Mouse (Mus musculus): Measurements from ENCODE around the gene Flvcr1.

Gene Flvcr1

GRCm38 (mm10) chr1:191026021-191026713 lies at the start of gene Flvcr1:
Gene Flvcr1, minus strand, starts transcription at chr1:191026158.
- peak; percentile 98 to 99 for DNase-seq

- no peak for DNase-seq
Observed at GRCm38 (mm10) chr1:191075199-191075883, 49.4 kb upstream of the Flvcr1 start.

- no peak for DNase-seq
Observed at GRCm38 (mm10) chr1:191073486-191073885, 47.5 kb upstream of the Flvcr1 start.

DNA sequence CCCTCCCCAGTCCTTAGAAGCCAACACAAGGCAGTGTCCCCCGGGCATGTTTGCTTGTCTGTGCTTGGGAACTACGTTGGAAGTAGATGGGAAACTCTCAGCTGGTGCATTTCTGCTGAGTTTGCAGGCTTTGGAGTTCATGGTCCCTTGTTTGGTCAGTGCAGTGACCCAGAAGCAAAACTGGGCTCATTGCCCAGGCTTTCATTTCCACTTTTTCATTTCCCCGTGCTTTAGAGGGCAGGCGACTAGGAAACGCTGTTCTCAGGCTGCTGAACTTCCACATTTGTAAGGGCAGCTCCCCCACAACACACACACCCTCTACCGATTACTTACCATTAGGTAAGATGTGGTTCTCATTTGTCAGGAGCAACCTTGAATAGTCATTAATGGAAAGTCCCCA lies 47.0 kb upstream of the Flvcr1 start:
- no peak for DNase-seq

- DNase-seq: no peak
Observed at GRCm38 (mm10) chr1:191072329-191072913, 46.5 kb upstream of the Flvcr1 start.

GRCm38 (mm10) chr1:191071613-191072012 lies 45.7 kb upstream of the Flvcr1 start:
- no peak for DNase-seq

- no peak for DNase-seq
Observed at GRCm38 (mm10) chr1:191070259-191070658, 44.3 kb upstream of the Flvcr1 start.

- no peak for DNase-seq
Observed at GRCm38 (mm10) chr1:191068377-191068776, 42.4 kb upstream of the Flvcr1 start.

GRCm38 (mm10) chr1:191065188-191065587 lies 39.2 kb upstream of the Flvcr1 start:
- DNase-seq: no peak

- DNase-seq: no peak
Observed at GRCm38 (mm10) chr1:191064535-191064934, 38.6 kb upstream of the Flvcr1 start.

DNA sequence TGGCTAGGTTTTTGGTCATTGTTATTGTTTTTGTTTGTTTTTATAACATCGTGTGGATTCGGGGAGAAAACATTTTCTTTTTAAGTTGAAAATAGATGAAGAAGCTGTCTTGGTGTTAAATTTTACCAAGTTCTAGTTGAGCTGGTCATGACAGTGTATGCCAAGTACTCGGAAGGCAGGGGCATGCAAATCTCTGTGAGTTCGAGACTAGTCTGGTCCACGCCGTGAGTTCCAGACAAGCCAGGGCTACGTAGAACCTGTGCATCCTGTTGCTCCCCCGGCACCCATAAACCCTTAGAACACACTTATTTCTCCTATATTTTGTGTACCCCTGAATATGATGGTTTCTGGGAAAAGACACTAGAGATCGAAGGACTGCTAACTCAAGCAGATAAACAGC lies 37.7 kb upstream of the Flvcr1 start:
- DNase-seq: no peak

- peak; percentile 75 to 79 for DNase-seq
Observed at GRCm38 (mm10) chr1:191062781-191063485, 37.0 kb upstream of the Flvcr1 start, which contains the start of the genes Tatdn3 and Nsl1. Gene Tatdn3, minus strand, starts transcription at chr1:191062932. Gene Nsl1, plus strand, starts transcription at chr1:191063012.

DNA sequence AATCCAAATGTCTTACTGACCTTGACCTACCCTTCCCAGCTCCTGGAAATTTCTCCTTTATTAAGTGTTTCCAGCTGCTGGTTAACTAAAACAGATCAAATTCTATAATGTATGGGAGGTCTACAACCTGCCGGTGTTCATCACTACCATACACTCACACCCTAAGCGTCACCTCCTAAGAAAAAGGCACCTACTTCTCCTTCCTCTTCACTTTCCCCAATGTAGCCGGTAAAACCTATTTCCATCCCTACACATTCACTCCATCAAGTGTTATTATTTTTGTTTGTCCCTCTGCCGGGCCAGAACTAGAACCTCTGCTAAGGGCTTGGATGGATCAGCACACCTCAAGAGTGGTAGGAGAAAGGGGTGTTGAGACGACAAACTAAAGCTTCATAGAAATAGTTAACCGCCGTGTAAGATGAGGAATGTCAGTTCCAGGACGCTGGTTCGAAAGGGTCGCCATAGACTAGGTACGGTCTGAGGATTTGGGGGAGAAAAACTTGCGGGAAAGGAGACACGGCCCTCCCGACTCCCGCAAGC lies 36.4 kb upstream of the Flvcr1 start:
- DNase-seq: no peak

- DNase-seq: no peak
Observed at GRCm38 (mm10) chr1:191057461-191057860, 31.5 kb upstream of the Flvcr1 start.

GRCm38 (mm10) chr1:191055533-191055873 lies 29.5 kb upstream of the Flvcr1 start:
- DNase-seq: no peak

DNA sequence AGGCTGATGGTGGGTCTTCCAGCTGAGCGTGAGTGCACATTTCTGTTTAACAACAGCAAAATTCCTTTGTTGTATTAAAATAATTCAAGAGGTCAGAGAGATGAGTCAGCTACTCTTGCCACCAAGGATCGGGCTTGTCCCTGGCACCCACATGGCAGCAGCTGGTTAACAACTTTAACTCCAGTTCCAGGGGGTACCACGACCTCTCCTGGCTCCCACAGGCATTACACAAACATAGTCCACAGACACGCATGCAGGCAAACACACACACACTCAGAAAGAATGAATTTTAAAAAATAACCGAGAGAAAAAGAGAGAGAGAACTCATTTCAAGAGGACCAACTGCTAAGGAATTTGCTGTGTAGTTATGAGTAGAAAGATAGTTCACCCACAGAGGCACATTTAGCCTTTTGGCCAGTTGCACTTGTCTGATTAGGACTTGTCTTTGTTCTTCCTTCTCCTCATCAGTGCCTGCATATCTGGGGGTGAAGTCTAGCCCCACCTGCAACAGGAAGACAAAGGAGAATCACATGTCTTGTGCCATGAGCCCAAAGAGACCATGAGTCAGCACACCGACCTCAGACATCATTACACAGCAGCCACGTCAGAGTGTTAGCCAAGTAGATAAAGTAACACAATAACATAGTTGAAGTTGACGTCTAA lies 29.0 kb upstream of the Flvcr1 start:
- DNase-seq: no peak

- no peak for DNase-seq
Observed at GRCm38 (mm10) chr1:191053555-191053954, 27.6 kb upstream of the Flvcr1 start.

DNA sequence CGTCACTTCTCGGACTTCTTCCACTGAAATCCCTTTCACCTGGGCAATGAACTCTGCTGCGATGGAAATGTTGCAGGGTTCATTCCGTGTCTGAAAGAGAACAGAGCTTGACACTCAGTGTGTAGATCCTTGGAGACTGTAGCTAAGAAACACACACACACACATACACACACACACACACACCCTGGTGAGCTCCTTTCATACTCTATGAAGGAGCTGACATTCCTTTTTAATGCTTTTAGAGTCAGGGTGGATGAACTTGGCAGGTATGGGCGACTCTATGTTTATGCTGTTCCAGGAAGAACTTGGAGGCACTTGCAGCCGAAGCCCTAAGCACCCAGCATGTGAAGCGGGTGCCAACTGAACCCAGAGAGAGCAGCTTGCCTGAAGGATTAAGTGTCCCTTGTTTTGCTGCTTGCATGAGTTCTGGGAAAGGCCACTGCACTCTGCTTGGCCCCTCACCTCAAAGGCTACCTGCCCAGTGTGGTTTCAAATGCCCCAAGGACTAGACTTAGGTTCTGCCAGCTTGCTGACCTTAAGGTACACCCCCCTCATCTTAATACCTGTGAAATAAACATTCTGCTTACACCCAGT lies 20.4 kb upstream of the Flvcr1 start:
- DNase-seq: no peak

- DNase-seq: no peak
Observed at GRCm38 (mm10) chr1:191045264-191045663, 19.3 kb upstream of the Flvcr1 start.

GRCm38 (mm10) chr1:191042688-191043087 lies 16.7 kb upstream of the Flvcr1 start:
- no peak for DNase-seq

DNA sequence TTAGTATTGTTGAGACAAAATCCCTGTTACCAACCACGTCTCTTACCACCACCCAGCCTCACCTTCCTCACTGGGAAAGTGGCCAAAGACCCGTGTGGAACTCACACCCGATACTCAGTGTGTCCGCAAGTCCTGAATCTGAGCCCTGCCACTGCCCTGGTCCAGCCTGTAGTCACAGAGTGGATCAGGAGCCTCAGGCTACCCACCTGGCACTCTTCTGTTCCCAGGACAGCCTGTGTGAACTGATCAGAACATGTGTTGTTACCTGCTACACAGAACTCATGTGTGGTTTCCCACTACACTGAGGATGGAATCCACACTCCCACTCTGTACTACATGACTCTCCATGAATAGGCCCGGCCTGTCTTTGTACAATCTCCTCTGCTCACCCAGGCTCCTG lies 16.1 kb upstream of the Flvcr1 start:
- no peak for DNase-seq

GRCm38 (mm10) chr1:191041352-191041751 lies 15.4 kb upstream of the Flvcr1 start:
- no peak for DNase-seq
